Mouse (Mus musculus): ENCODE measurements around the gene Cwc25. TPM values are rescaled to one million over a fixed set of nuclear protein-coding genes. Genes with fewer than 3 reads are reported as not detected.

Gene Cwc25
- total RNA-seq, 2 experiments from 2014 or later = 10.8 to 11.7 TPM

- no peak for DNase-seq
These were observed 68.3 kb downstream of the Cwc25 start for GRCm38 (mm10) chr11:97697891-97698529.

GRCm38 (mm10) chr11:97697199-97697890 lies 69.0 kb downstream of the Cwc25 start:
- DNase-seq = no peak

GRCm38 (mm10) chr11:97696669-97697068 lies 69.7 kb downstream of the Cwc25 start:
- DNase-seq = no peak

GRCm38 (mm10) chr11:97695712-97696401 lies 70.5 kb downstream of the Cwc25 start:
- DNase-seq = no peak

Small RNA genes within 50 kb of the gene (microRNA-seq; reads per million reads assigned to microRNA genes)
- gene Mir8102 = 0.20 to 0.69 reads per million in 2 experiments

Other genes with a start within 250 kb of the Cwc25 start
- gene Srcin1, start 190.4 kb downstream of the Cwc25 start, total RNA-seq (2021) = under 1 TPM; 0.12 to 0.23 TPM
- gene Epop, start 136.9 kb downstream of the Cwc25 start, total RNA-seq (2021) = 1 to 10 TPM; 1.4 TPM
- gene Mllt6, start 103.1 kb downstream of the Cwc25 start, total RNA-seq (2021) = 10 to 100 TPM; 50.2 to 51.1 TPM
- 10 to 100 TPM; 96.7 to 98.0 TPM for gene Cisd3, start 80.7 kb downstream of the Cwc25 start, total RNA-seq (2021)
- 10 to 100 TPM; 31.3 to 31.8 TPM for gene Pcgf2, start 66.1 kb downstream of the Cwc25 start, total RNA-seq (2021)
- gene Psmb3, start 63.2 kb downstream of the Cwc25 start, total RNA-seq (2021) = 100 to 1,000 TPM; 186 to 196 TPM
- gene Pip4k2b, start 21.9 kb downstream of the Cwc25 start, total RNA-seq (2021) = 10 to 100 TPM; 19.8 to 21.5 TPM
- under 1 TPM in 1 of 2 experiments, not detected in 1; 0.45 TPM for gene 1700001P01Rik, start 9.4 kb upstream of the Cwc25 start, total RNA-seq (2021)
- gene Rpl23, start 15.9 kb upstream of the Cwc25 start, total RNA-seq (2021) = 100 to 1,000 TPM; 738 to 764 TPM
- 10 to 100 TPM; 73.3 to 74.4 TPM for gene Lasp1, start 32.4 kb upstream of the Cwc25 start, total RNA-seq (2021)
- under 1 TPM; 0.77 to 0.79 TPM for gene B230217C12Rik, start 74.2 kb upstream of the Cwc25 start, total RNA-seq (2021)
- 1 to 10 TPM in 1 of 2 experiments, under 1 TPM in 1; 0.79 to 1.2 TPM for gene Fbxo47, start 117.6 kb upstream of the Cwc25 start, total RNA-seq (2021)
- 1 to 10 TPM; 3.4 to 4.2 TPM for gene Plxdc1, start 219.9 kb upstream of the Cwc25 start, total RNA-seq (2021)
- gene Arl5c, start 229.6 kb upstream of the Cwc25 start, total RNA-seq (2021) = 1 to 10 TPM; 1.6 TPM

All from heart, postnatal 4 days (tissue).